Mouse (Mus musculus) lung, postnatal 0 days (tissue): ENCODE measurements around the gene Parn.

Experiments
- CTCF ChIP-seq: IDR thresholded peaks from 2 replicates; pipeline ENCODE4 v1.5.1; 2016; ENCODE audit warnings: antibody characterized with exemption, mild to moderate bottlenecking
- EP300 ChIP-seq: IDR thresholded peaks from 2 replicates; pipeline ENCODE4 v1.6.1; 2016; ENCODE audit warnings: antibody characterized with exemption, mild to moderate bottlenecking, control low read depth

DNA sequence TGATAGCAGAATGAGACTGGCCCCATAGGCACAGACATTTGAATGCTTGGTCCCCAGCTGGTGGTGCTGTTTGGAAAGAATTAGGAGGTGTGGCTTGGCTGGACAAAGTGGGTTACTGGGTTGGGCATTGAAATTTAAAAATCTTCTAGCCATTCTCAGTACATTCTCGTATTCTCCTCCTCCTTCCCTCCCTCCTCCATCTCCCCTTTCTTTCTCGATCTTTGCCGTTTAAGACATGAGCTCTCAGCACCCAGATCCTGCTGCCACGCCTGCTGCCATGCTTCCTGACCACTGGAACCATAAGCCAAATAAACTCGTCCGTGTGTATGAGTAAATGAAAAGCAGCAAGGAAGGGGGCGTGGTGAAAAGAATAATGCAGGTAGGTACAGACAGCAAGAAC lies 111.5 kb downstream of the Parn start:
- TF ChIP-seq CTCF: no peak
- TF ChIP-seq EP300: no peak
